Mouse (Mus musculus) MEL-GATA-1-ER (cell line): ENCODE data around the gene Ipo13.

Source experiments
- DNase-seq: peaks from one replicate; pipeline ENCODE4 v3.0.0-alpha.2; 2012; ENCODE audit warnings: low read depth; ENCODE audit errors: extremely low read depth

Ipo13 gene

GRCm38 (mm10) chr4:117882701-117883691, 31.8 kb downstream of the Ipo13 start, which contains the start of gene B4galt2:
Gene B4galt2 (minus strand): TSS chr4:117883487.
- DNase-seq = no peak

DNA sequence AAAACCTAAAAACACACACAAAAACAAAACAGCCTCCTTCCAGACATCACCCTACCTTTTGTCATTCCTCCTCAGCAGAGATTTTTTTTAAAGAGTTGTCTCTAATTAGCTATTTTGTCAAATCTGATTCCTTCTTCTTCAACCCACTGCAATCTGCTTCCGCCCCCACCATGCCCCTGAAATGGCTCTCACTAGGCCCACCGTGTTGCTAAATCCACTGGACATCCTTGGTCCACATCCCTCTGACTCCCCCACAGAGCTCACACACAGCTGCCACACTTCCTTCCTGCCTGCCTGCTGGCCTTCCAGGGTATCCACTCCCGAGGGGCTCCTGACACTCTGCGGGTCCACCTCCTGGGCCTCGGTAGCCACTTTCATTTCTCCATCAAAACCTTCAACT, 36.1 kb downstream of the Ipo13 start:
- no peak for DNase-seq

GRCm38 (mm10) chr4:117878301-117878700, 36.5 kb downstream of the Ipo13 start:
- no peak for DNase-seq

- DNase-seq = no peak
Measured at GRCm38 (mm10) chr4:117873615-117874014, 41.2 kb downstream of the Ipo13 start.

- DNase-seq = no peak
Measured at GRCm38 (mm10) chr4:117872471-117872886, 42.3 kb downstream of the Ipo13 start, which contains the start of gene Ccdc24. Gene Ccdc24 (minus strand): TSS chr4:117872557.

DNA sequence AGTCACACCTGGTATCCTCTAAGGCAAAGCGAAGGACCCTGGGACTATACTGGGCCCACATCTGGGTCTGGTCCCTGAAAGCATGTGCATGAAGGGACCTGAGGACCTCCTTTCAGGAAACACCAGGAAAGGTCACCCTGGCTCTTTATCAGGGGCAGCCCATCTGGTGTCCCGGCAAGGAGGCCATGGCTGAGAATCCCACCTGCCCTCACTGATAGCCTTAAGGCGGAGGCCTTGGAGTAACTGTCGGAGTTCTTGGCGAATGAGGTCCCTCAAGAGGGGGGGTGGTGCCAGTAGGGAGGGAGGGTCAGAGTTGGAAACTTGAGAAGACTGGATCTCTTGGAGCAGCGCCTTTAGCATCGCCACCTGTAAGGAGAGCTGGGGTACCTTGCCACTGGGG, 43.0 kb downstream of the Ipo13 start:
- no peak for DNase-seq

GRCm38 (mm10) chr4:117870437-117870836, 44.4 kb downstream of the Ipo13 start:
- DNase-seq = no peak

- DNase-seq = no peak
Measured at GRCm38 (mm10) chr4:117869317-117869716, 45.5 kb downstream of the Ipo13 start.

DNA sequence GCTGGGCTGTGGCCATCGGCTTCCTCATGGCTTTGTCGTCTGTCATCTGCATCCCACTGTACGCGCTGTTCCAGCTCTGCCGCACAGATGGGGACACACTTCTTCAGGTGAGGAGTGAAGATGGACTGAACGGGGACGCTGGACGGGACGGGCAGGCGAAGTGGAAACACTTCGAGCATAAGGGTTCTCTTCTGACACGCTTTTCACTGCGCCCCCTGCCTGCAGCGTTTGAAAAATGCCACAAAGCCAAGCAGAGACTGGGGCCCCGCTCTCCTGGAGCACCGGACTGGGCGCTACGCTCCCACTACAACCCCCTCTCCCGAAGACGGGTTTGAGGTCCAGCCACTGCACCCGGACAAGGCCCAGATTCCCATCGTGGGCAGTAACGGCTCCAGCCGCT, 47.0 kb downstream of the Ipo13 start:
- DNase-seq = no peak

GRCm38 (mm10) chr4:117867000-117867399, 47.8 kb downstream of the Ipo13 start:
- DNase-seq = no peak

DNA sequence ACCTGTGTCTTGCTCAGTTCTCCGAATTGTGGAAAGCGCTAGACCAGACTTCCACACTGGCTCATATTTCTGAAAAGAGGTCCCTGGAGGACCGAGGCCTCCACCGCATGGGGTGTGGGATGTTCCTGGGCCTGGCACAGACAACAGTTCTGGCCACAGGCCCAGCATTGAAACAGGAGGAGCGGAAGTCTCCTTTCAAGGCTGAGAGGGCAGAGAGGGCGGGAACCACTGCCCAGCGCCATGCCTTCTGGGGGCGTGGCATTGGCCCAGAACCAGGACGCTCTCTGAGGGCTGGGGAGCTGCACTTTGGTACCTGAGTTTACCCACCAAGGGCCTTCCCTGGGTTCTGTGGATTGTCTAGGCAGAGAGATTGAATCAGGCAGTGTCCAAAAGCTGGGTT, 48.7 kb downstream of the Ipo13 start:
- no peak for DNase-seq

DNA sequence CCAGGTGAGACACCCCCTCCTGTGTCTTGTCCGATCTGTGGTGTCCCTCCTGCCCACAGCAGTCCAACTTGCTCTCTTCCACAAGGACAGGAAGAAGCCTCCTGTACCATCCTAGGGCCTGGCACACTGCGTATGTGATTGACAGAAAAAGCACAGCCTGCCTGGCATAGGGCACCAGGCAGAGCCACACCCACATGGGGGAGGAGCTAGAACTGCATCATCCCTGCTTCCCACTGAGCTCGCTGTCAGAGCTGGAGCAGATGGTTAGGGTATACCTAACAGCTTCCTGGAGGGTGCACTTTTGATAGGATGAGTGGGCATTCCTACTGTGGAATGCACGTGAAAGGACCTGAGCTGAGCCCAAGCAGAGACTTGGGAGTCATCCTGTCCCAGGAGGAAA, 52.0 kb downstream of the Ipo13 start:
- no peak for DNase-seq

- DNase-seq = no peak
Measured at GRCm38 (mm10) chr4:117860570-117860969, 54.2 kb downstream of the Ipo13 start.

- DNase-seq = no peak
Measured at GRCm38 (mm10) chr4:117858794-117859193, 56.0 kb downstream of the Ipo13 start.

GRCm38 (mm10) chr4:117855146-117855545, 59.7 kb downstream of the Ipo13 start:
- DNase-seq = no peak

GRCm38 (mm10) chr4:117852152-117852868, 62.5 kb downstream of the Ipo13 start:
- DNase-seq = no peak

DNA sequence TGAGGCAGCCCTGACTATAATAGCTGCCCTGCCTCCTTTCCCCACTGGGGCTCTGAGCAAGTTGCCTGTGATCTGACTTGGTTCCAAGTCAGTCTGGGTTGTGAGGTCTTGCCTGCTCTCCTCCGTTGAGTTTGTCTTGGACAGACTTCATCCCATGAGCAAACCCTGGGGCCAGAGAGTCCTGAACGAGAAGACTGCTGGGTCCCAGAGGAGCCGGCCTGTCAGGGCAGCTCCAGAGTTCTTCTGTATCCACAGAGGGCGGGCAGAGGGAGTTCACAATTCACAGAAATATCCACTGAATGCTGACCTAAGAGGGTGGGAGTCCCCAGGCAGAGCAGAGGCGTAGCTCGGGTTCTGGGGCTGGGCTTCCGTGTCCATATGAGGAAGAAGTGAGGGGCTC, 63.9 kb downstream of the Ipo13 start:
- DNase-seq = no peak

DNA sequence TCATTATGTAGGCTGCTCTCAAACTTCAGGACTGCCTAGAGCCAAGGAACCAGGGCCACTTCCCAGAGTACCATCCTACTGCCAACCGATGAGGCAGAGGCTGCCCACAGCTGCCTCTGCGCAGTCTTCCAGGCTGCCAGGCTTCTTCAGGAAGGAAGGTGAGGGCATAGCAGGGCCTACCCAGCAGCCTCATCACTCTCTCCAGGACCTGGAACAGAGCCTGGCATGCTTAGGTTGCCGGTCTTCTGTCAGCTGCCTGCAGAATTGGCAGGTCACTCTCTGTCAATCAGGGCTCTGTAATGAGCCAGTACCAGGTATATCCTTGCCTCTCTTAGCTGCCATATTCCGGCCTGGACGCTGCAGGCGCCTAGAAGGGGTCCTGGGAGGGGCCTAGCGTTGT, 64.6 kb downstream of the Ipo13 start:
- no peak for DNase-seq

- no peak for DNase-seq
Measured at GRCm38 (mm10) chr4:117849506-117849905, 65.3 kb downstream of the Ipo13 start.

DNA sequence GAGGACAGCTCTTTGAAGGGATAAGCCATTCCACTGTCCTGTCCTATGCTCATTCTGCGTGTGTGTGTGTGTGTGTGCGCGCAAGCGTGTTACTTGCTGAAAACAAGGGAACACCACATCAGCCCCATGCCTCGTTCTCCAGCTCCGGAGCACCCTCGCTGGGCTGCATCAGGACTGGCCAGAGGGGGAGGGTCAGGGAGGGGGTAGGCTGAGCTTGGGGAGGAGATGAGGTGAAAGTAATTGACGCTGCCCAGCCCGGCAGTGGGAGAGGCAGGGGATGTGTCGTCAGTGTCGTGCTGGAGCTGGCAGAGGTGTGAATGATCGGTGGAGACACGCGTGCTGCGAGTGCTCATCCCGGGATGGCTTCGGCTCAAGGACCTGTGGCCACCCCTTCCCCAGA, 65.7 kb downstream of the Ipo13 start:
- no peak for DNase-seq

DNA sequence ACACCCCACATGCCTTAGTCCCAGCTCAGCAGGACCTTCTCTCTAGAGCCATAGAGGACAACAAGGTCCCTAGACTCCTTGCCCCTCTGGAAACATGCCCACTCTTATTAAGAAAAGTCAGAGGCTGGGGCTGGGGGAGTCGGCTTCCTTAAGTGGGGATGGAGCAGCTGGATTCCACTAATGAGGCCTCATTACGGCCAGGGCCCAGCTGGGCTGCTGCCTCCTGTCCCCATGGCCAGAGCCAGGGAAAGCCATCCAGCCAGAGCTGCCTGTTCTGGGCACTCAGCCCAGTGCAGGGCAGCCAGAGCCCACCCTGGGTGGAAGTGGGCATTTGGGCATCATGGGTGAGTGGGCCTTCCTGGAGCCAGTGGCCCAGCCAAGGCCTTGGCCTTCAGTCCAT, 67.8 kb downstream of the Ipo13 start:
- DNase-seq = no peak

DNA sequence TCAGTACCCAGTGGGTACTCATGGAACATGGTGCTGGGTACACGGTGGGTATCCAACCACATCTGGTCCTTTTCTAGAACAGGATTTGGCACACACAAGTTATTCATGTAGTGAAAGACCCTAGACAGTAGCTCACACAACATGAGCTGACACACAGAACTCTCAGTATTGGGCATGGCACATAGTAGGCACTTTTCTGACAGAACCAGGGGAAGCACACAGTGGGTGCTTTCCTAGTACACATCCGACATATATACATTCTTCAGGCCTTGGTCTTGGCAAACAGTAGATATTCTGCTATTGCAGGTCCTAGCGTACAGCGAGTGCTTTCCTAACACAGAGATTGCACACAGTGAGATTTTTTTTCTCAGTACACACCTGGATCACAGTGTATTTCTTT, 68.5 kb downstream of the Ipo13 start:
- DNase-seq = no peak
